Mouse (Mus musculus): ENCODE results near the gene Pphln1. TPM values are rescaled to one million over a fixed set of nuclear protein-coding genes. Genes with fewer than 3 reads are reported as not detected.

Gene Pphln1
- polyA plus RNA-seq, 1 experiment from 2014 or later = 103 TPM

DNA sequence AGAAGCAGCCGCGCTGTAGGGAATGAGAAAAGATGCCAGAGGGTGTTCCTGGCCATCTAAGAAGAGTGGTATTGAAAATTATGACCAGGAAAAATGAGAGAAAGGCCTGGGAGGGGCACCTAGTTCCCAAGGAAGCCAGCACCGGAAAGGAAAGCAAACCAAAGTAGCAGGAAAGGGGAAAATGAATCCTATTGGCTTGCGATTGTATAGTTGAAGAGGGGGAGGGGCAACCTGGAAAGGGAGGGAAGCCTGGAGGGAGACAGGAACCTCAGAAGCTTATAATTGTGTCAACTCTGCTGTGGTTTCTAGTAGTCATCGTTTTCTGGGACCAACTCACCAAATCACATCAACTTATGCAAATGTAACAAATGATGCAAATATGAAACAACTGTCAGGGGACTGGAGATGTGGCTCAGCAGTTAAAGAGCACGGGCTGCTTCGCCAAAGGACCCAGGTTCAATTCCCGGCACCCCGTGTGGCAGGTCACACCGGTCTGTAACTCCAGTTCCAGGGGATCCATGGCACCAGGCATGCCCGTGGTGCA lies 118.9 kb downstream of the Pphln1 start:
- peaks cover 61% of the 10 kb centered on the region for H3K4me1 ChIP-seq
- no peak overlapping the region for H3K4me3 ChIP-seq
- WGBS = 77% methylated on average over 11 of the region's 11 CpGs

GRCm38 (mm10) chr15:93518143-93518902 lies 120.2 kb downstream of the Pphln1 start:
- peak overlapping the region; percentile 85; the same call in 1 of the 2 replicates for H3K27ac ChIP-seq (replicated peaks)
- peak overlapping the region; percentile 80 for H3K4me3 ChIP-seq
- no peaks in the 10 kb centered on the region for H3K36me3 ChIP-seq
- H3K4me1 ChIP-seq = peaks cover 52% of the 10 kb centered on the region
- H3K9me3 ChIP-seq (replicated peaks) = no peaks in the 10 kb centered on the region
- no peak for DNase-seq (ENCODE audit: low spot score)
- WGBS = 5% methylated on average over 23 of the region's 23 CpGs
- peaks cover 90% of the 10 kb centered on the region for H3K27me3 ChIP-seq (ENCODE audit: low read depth, poor library complexity, severe bottlenecking)

More for the DNA sequence above, 118.9 kb downstream of the Pphln1 start:
- H3K9me3 ChIP-seq (replicated peaks) = no peaks in the 10 kb centered on the region
- no peak for DNase-seq (ENCODE audit: low spot score)
- no peak overlapping the region for H3K27ac ChIP-seq (replicated peaks)
- no peaks in the 10 kb centered on the region for H3K36me3 ChIP-seq
- peaks cover 90% of the 10 kb centered on the region for H3K27me3 ChIP-seq (ENCODE audit: low read depth, poor library complexity, severe bottlenecking)

- WGBS = under 1% methylated on average over 84 of the region's 85 CpGs
- Histone ChIP-seq H3K36me3 (no peaks in the 10 kb centered on the region), H3K9me3 (replicated peaks) (no peaks in the 10 kb centered on the region), H3K27me3 (ENCODE audit: low read depth, poor library complexity, severe bottlenecking) (peaks cover 89% of the 10 kb centered on the region), H3K4me3 (peak overlapping the region; percentile 80), H3K4me1 (peaks cover 44% of the 10 kb centered on the region), H3K27ac (replicated peaks) (peak overlapping the region; percentile 85)
- peak; percentile 80 for DNase-seq (ENCODE audit: low spot score)
These were observed 121.0 kb downstream of the Pphln1 start for GRCm38 (mm10) chr15:93518941-93519835.

- 5% methylated on average over 17 of the region's 17 CpGs for WGBS
- no peaks in the 10 kb centered on the region for H3K9me3 ChIP-seq (replicated peaks)
- peak overlapping the region; percentile 85; the same call in 1 of the 2 replicates for H3K27ac ChIP-seq (replicated peaks)
- peak overlapping the region; percentile 80 for H3K4me3 ChIP-seq
- H3K36me3 ChIP-seq = no peaks in the 10 kb centered on the region
- peaks cover 80% of the 10 kb centered on the region for H3K27me3 ChIP-seq (ENCODE audit: low read depth, poor library complexity, severe bottlenecking)
- peaks cover 38% of the 10 kb centered on the region for H3K4me1 ChIP-seq
- peak; percentile 45 for DNase-seq (ENCODE audit: low spot score)
These were observed 122.0 kb downstream of the Pphln1 start for GRCm38 (mm10) chr15:93519836-93520826.

DNA sequence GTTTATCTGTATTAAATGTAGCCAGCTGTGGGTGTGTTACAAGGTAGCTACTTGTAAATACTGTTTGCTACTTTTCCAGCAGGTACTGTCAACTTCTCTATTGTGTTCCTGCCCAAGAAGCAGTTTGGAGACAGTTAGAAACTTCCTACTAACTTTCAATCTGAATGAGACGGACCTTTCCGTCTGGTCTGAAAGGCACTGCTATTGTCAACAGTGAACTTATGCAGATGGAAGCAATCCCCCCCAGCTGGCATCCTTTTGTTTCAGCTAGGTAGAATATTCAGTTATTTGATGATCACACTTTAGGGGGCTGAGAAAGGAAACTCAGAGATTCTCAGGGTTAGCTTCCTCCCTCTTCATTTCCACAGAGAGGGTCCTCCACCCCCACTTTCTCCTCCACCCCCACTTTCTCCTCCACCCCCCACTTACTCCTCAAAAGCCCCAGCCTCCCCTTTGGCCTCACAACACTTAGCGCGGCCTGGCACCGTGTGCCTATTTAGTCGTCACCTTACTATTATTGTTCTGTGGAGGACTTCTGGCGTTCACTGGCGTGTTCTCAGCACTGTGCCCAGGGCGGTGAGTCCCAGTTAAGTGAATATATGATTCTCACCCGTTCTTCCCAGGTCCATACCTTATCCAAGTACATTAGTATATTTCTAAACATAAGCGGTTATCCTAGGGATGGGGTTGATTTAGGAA lies 123.1 kb downstream of the Pphln1 start:
- H3K27ac ChIP-seq (replicated peaks) = no peak overlapping the region
- WGBS = 30% methylated on average over 11 of the region's 11 CpGs
- H3K27me3 ChIP-seq (ENCODE audit: low read depth, poor library complexity, severe bottlenecking) = peaks cover 69% of the 10 kb centered on the region
- H3K36me3 ChIP-seq = no peaks in the 10 kb centered on the region
- no peak for DNase-seq (ENCODE audit: low spot score)
- no peaks in the 10 kb centered on the region for H3K9me3 ChIP-seq (replicated peaks)
- no peak overlapping the region for H3K4me3 ChIP-seq
- H3K4me1 ChIP-seq = peaks cover 38% of the 10 kb centered on the region

- Histone ChIP-seq H3K4me1 (peaks cover 38% of the 10 kb centered on the region), H3K4me3 (no peak overlapping the region), H3K36me3 (no peaks in the 10 kb centered on the region), H3K27ac (replicated peaks) (no peak overlapping the region), H3K27me3 (ENCODE audit: low read depth, poor library complexity, severe bottlenecking) (peaks cover 67% of the 10 kb centered on the region), H3K9me3 (replicated peaks) (no peaks in the 10 kb centered on the region)
- DNase-seq (ENCODE audit: low spot score) = no peak
- 38% methylated on average over 3 of the region's 3 CpGs for WGBS
These were observed 123.6 kb downstream of the Pphln1 start for GRCm38 (mm10) chr15:93521787-93522180.

- 83% methylated on average over 5 of the region's 5 CpGs for WGBS
- H3K4me1 ChIP-seq = peaks cover 6% of the 10 kb centered on the region; the same call in 1 of the 2 replicates
- H3K4me3 ChIP-seq = no peak overlapping the region
- H3K27me3 ChIP-seq (ENCODE audit: low read depth, poor library complexity, severe bottlenecking) = peaks cover 37% of the 10 kb centered on the region
- H3K27ac ChIP-seq (replicated peaks) = no peak overlapping the region
- no peaks in the 10 kb centered on the region for H3K9me3 ChIP-seq (replicated peaks)
- no peak for DNase-seq (ENCODE audit: low spot score)
- H3K36me3 ChIP-seq = no peaks in the 10 kb centered on the region
These were observed 127.3 kb downstream of the Pphln1 start for GRCm38 (mm10) chr15:93525305-93525917.

DNA sequence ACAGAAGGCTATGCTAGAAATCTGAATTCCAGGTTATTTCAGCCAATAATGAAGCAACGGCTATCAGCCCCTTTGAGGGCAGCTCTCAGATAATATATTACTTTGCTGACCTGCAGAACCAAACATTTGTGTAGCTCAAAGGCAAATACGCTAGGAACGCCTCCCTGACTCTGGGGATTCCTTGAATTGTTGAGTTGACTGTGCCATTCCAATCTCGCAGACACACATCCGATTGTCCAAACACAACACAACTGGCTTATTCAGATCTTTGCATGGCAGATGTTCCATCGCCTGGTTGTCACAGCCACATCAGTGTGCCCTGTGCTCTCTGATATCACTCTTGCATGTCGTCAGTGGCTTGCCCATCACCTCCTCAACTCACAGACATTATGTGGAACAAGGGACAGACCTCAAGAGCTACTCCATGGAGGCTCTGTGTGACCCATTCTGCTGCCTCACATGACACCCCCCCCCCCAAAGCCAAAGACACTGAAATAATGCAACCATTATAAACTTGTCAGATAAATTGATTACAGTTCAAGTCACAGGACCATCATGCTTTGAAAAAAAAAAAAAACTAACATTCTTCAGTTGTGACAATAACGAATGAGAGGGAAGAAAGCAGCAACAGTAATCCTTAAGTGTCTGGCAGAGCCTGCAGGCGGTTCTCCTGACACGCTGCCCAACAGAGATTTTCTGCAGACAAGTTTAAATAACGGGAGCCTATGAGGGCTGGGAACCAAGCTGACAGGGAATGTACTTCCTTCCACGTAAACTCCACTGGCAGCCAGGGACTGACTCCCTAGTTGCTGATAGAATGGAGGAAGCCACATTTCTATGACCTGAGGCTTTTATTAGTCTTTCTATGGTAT lies 131.9 kb downstream of the Pphln1 start:
- WGBS = 73% methylated on average over 12 of the region's 12 CpGs
- Histone ChIP-seq H3K4me1 (no peaks in the 10 kb centered on the region), H3K36me3 (no peaks in the 10 kb centered on the region), H3K9me3 (replicated peaks) (no peaks in the 10 kb centered on the region), H3K27me3 (ENCODE audit: low read depth, poor library complexity, severe bottlenecking) (no peaks in the 10 kb centered on the region), H3K4me3 (no peak overlapping the region), H3K27ac (replicated peaks) (no peak overlapping the region)
- DNase-seq (ENCODE audit: low spot score) = no peak

DNA sequence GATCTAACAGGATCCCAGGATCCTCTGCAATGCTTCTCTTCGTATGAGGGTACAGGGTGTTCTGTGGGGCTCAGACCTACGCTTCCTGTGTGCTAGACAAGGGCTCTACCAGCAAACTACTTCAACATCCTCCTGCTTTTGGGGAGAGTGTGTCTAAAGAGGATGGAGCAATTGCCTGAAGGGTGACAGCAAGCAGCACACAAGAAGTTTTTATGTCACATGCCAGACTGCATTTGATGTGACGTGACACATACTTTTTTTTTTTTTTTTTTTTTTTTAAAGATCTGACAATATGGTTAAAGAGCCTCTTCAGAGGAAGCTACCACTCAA lies 132.5 kb downstream of the Pphln1 start:
- H3K4me3 ChIP-seq = no peak overlapping the region
- H3K9me3 ChIP-seq (replicated peaks) = no peaks in the 10 kb centered on the region
- H3K27me3 ChIP-seq (ENCODE audit: low read depth, poor library complexity, severe bottlenecking) = no peaks in the 10 kb centered on the region
- no peaks in the 10 kb centered on the region for H3K36me3 ChIP-seq
- DNase-seq (ENCODE audit: low spot score) = no peak
- WGBS = 90% methylated on average over 3 of the region's 3 CpGs
- H3K27ac ChIP-seq (replicated peaks) = no peak overlapping the region
- H3K4me1 ChIP-seq = no peaks in the 10 kb centered on the region

- H3K27ac ChIP-seq (replicated peaks) = no peak overlapping the region
- WGBS = 90% methylated on average over 4 of the region's 4 CpGs
- no peak for DNase-seq (ENCODE audit: low spot score)
- no peaks in the 10 kb centered on the region for H3K27me3 ChIP-seq (ENCODE audit: low read depth, poor library complexity, severe bottlenecking)
- H3K9me3 ChIP-seq (replicated peaks) = no peaks in the 10 kb centered on the region
- H3K4me3 ChIP-seq = no peak overlapping the region
- H3K4me1 ChIP-seq = peaks cover 6% of the 10 kb centered on the region; the same call in 1 of the 2 replicates
- H3K36me3 ChIP-seq = no peaks in the 10 kb centered on the region
These were observed 138.0 kb downstream of the Pphln1 start for GRCm38 (mm10) chr15:93536191-93536590.

Measured in midbrain, embryonic 10.5 days (tissue).